Mouse (Mus musculus) urinary bladder, postnatal 25 days (tissue): Measurements from ENCODE around the gene Pdzrn3.

Source experiments
- DNase-seq: peaks from one replicate; pipeline ENCODE4 v3.0.0; 2022; ENCODE audit warnings: low spot score

Gene Pdzrn3

DNA sequence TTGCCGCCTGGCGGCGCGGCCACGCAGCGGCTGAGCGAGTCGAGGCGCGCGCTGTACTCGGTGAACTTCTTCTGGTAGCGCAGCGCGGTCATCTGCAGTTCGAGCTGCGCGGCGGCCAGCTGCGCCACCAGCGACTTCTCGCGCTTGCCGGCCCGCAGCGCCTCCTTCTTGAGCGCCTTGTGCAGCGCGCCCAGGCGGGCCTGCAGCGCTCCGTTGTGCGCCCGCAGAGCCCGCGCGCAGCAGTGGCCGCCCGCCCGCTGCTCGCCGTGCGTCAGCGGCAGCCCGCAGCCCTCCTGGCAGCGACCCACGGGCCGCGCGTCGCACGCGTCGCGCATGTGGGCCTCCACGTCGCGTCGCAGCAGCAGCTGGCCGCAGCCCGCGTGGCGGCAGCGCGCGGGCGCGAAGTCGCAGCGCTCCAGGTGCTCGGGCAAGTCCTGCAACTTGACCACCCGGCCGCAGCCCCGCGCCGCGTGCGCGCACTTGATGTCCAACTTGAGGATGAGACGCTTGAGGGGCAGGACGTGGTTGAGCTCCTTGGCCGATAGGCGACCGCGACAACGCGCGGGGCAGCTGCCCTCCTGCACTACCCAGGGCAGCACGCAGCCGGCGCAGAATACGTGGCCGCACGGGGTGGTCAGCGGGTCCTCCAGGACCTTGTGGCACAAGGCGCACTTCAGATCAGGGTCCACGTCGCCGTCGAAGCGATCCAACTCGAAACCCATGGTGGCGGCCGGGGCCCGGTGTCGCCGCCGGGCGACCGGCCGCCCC, at the start of gene Pdzrn3:
TSS of gene Pdzrn3 (minus strand) at position 731 of the 768 bp plus-strand sequence.
- peak; percentile 57 for DNase-seq

DNA sequence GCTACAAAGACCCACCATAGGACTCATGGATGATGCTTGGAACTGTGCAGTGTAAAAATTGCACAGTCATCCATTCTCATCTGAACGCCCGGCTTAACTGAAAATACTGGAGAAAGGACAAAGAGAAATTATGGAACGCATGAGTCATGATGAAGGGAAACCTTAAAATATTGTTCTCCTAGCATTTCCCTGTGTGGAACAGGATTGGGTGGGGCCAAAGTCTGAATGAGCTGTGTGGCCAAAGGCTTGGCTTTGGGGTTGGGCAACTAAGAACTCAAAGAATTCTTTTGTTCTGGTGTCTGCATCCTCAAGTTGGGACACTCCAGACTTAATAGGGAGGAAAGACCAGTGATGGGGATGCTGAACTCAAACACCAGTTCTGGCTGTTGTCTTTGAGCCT, 49.6 kb upstream of the Pdzrn3 start:
- DNase-seq, result no peak

DNA sequence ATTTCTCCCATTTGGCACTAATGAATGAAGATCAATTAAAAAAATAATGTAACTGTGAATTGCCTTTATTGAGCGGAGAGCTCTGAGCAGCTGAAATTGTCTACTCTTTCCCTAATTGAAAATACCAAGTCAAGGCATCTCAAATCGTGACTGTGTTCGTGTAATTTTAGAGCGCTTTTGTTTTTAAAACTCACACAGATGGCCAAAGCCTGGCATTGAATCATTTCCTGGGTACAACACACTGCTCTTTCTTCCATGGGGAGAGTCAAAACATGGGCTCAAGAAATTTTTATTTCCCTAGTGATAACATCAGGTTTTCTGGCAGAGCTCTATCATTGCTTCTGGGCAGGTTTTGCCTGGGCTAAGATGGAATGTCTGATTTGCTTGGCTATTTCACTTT, 48.6 kb upstream of the Pdzrn3 start:
- no peak for DNase-seq

DNA sequence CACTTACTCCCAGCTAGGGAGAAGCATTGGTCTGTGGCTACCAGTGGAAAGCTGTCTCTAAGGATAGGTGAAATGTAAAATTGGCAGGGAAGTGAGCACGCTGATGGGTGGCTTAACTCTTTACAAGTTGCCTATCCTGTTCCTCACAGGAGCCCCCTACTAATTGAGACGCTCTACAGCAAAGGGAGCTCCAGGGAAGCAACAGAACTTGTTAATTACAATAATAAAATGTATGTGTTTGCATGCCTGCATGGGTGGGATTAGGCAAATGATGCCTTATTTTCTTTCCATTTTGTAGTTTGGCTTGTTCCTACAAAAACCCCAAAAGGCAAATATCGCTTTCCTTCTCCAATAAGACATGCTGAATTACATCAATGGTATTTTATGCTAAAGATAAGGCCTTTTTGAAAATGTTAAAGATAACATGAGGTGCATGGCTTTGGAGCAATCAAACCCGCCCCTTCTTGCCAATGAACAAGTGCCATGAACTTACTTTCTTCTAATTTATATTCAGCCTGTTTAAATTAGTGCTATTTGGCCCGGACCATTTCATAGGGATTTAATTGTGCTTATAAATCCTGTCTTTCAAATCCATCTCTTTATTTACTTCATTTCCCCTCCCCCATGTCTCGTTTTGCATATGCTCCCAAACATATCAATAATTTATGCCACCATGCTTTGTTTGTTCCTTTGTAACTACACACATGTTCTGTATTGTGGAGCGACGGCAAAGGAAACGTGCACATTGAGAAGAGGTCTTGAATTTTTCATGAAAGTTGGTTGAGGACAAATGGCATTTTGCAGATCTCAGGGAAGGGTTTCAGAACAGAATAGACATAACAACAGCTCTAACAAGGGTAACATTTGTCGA, 44.6 kb upstream of the Pdzrn3 start:
- DNase-seq, result no peak

DNA sequence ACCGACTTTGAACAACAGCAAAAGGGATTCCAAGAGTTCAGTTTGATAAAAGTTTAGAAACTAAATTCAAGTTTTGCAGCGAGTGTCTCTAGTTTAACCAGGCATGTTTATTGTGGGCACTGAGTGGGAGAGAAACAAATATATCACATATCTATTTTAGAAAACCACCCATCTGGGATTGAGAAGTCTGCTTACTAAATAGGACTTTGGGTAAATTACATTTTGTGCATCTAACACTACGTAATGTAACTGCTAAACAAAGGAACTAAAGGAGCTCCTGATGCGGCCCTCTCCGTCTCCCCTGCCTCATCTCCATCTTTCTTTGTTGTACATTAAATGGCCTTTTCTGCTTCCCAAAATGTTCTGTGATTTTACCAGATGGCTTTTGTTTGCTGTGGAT, 40.5 kb upstream of the Pdzrn3 start:
- no peak for DNase-seq

DNA sequence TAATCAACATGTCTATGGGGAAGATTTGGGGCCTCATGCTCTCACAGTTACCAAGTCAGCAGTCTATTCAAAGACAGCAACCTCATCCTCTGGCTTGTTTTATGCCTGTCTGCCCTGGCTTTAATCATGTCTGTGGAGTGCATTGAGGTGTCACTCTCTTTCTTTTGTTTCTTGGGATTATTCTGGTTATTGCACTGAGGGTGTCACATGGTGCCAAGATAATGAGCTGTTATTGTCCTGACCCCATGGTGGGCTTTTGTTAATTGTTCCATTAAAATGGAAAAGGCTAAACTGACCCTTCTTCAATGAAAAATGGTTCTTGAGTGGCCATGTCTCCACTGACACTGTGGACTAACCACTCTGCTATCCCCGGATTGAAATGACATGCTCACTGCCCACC, 34.0 kb upstream of the Pdzrn3 start:
- DNase-seq, result no peak

DNA sequence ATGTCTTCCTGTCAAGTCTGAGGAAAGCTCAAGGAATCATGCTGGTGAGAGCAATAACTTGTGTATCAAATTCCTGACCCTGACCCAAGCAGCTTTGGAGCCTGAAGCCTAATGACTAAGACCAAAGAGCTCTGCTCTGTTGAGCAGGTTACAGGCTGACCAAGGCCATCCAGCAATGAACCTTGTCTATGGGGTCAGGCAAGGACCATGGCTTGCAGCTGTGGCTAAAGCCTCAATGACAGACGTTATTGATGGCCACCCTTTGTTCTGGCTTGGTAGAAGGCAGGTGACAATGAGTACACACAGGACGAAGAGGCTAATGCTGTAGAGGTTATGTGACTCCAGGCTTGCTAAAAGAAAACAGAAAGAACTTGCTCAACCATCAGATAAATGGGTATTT, 33.4 kb upstream of the Pdzrn3 start:
- no peak for DNase-seq

DNA sequence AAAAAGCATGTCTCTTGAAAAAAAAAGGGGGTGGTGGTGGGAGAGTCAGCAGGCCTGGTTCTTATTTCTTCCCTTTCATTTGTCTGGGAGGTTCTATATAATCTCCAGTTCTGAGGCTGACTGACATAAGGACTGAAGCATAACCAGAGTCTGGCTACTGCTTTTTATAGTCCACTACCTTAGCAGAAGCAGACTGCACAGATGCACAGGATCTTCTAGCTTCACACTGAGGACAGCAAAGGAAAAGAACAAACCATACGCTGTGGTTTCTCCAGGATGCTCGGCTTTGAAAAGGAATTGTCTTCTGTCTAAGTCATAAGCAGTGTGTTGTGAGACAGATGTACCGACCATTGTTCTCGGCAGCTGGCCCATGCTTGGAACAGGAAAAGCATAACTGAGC, 19.0 kb upstream of the Pdzrn3 start:
- DNase-seq, result no peak

DNA sequence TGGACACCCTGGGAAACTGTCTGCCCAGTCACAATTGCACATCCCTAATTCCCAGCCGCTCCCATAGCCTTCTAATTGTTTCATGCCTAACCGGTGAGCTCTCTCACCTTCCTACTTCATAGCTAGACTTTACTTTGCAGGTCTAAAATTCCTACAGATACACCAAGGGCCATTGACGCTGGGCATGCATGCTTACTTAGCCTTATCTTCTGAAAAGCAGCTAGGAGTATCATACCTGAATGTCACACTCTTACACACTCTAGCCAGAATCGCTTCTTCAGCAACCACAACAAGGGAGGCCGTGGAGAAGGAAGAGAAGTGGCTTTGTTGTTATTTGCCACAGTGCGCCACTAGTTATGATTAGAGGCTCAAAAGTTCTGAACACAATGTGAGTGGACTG, 18.2 kb upstream of the Pdzrn3 start:
- no peak for DNase-seq

DNA sequence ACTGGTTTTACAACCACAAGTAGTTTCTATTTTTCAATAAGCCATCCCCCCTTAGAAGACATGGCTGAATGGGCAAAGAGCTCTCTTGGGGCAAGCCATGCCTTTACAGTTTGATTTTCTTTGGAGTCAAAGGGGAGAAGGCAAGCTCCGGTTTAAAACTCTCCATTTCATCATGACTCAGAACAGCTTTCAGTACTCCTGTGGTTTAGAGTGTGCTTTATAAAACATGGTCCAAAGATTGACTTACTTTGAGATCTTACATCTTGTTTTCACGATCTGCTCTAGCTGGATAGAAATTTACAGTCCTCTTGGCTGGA, 15.1 kb upstream of the Pdzrn3 start:
- DNase-seq, result no peak

DNA sequence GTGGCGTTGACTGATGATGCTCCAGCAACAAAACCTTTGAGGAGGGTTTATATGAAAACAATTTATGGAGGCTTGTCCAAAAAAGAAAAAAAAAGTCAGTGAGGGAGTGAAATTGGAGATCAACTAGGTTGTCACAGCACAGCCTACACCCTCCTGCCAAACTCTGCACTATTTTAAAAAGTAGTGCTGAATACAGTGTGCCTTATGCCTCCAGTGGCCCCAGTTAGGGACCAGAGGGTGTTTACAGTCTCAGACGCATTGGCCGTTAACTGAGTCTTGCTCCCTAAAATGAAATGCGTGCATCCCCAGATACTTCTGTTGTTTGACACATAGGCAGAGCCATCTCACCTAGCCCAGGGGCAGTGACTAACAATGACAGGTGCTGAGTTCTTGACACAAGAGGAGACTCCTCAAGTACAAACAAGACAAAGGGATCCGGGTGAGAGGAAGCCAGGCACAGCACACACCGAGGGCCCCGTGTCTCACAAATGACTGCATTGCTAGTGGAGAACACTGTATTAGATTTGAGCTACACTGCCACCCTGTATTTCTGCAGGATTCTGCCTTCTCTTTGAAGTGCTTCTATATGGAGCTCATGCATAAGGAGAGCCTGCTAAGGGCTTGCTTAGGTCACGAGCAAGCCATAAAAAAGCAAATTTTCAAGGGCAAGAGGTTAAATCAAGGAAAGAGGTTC, 14.6 kb upstream of the Pdzrn3 start:
- no peak for DNase-seq

DNA sequence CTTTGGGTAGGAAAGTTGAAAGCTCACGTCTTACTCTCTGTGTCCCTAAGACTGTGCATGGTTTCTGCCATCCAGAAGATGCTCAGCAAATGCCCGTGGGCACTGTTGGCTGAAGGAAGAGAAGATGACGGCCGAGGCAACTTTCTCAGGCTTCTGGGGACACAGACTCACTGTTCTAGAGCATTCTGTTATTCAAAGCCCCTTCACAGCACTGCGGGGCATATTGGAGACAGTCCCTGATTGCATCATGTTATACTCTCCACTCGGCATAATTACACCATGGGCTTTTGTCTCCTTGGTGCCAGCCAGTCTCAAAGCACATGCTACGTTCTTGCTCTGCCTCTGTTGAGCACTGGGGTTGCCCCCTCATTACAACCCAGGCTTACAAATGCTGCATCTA, 7.8 kb upstream of the Pdzrn3 start:
- no peak for DNase-seq

DNA sequence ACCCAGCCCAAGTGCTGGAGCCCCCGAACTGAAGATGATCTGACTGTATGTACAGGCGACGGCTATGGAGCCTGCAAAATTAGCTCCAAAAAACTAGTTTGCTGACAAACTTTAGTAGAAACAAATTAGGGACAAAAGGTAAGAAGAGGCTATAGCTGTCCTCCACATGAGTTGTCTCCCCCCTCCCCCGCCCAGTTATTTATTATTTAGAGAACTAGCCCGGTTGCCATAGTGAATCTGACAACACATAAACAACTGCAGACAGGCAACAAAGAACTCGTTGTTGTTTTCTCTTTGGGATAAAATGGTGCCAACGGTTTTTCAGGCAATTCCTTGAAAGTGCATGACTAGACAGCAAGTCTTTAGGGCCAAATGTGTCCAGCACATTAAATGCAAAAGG, 7.3 kb upstream of the Pdzrn3 start:
- DNase-seq, result no peak

DNA sequence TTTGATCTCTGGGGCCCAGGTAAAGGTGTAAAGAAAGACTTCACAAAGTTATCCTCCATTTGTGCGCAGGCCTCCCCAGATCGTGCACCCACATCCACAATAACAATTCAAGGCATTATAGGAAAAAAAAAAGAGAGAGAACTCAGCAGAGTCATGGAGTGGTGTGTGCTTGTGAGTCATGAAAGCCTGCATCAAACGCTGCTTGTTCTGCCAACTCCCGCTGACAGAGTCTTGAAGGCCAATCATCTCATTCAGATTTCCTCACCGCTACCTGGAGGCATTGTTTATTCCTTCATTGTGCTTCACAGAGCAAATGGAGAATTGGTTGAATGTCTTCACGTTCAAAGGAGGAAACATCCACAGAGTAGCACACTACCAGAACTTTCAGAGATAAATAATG, 6.8 kb upstream of the Pdzrn3 start:
- no peak for DNase-seq

DNA sequence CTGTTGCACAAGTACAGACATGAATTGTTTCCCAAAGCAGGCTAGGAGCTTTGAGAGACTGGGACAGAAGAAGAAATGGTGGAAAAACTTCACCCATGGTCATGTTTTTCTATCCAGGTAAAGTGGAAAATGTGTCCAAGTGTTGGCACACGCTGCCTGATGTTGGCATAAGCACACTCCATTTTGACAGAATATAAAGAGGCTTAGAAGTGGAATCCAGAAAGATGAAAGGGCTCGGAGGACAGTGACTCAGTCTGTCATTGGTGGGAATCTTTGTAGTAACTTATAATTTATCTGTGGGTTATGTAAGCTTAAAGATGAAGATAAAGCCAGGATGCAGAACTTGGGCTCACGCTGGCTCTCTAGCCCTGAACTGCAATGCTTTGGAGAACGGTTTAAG, 5.2 kb upstream of the Pdzrn3 start:
- DNase-seq, result no peak

DNA sequence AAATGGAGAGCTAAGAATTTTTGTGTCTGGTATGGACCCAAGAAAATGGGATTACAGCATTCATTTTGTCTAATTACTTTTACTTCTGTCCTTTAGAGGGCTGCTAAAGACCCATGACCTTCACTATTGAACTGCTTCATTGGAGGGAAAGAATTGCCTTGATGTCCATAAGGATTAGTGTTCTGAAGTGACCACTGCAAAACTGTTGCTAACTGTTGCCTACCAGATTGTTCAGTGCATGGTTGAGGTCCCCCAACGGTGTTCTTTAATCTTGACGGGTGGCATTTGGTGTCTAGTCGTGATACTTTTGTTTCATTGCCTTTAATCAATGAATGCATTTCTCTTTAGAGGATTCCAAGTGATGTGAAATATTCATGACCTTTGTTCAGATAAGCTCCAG, 1.8 kb upstream of the Pdzrn3 start:
- DNase-seq, result no peak

DNA sequence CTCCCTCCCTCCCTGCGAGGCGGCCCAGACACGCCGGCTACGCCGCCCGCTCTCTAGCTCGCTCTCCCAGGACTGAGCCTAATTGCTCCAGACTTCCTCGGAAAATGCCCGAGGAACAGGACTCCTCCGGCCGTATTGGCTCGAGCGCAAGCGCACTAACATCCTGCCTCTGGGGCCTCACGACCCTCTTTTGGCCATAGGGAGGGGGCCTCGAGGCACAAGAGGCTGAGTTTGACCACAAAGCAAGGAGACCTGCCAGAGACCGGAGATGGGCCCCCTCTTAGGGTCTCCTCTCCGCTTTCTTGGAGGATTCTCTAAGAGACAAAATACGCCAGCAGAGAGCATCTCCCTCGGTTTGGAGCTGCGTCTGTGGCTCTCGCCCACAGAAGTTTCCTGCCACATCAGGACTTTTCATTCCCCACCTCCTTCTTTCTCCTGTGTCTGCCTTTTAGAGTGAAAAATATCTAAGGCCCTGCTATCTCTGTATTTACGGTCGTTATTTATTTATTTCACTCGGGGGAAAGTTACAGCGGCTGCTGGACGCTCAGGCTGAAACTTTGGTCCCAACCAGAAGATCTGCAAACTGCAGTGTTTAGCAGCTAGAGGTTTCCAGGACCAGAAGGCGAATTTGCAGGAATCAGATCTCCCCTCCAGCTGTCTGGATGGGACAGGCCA, 375 bp upstream of the Pdzrn3 start:
- no peak for DNase-seq

DNA sequence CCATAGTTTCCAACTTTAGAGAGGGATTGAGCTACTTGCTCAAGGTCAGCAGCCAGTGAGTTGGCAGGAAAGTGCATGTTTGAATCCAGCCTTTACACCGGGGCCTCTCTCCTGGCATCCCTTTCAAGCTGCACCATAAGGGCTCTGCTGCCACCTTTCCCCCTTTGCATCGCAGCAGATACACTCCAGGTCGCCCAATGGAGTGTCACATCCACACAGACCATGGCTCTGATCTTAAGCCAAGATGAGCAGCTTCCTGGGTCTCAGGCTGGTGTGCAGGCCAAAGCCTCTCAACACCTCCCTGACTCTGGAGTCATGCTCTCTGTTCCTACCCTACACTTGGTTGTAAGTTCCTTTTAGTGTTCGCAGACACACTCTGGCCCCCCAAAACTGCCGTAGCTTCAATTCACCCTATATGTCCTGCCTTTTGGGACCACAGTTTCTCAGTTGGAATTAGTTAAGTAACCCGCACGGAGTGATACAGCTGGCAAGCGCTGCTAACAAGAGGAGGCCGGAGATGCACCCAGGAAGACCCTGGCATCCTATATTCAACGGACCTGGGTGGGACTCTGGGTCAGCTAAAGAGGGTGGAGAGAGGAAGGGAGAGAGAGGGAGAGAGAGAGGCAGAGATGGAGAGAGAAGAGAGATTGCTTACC, 1.1 kb downstream of the Pdzrn3 start:
- no peak for DNase-seq

DNA sequence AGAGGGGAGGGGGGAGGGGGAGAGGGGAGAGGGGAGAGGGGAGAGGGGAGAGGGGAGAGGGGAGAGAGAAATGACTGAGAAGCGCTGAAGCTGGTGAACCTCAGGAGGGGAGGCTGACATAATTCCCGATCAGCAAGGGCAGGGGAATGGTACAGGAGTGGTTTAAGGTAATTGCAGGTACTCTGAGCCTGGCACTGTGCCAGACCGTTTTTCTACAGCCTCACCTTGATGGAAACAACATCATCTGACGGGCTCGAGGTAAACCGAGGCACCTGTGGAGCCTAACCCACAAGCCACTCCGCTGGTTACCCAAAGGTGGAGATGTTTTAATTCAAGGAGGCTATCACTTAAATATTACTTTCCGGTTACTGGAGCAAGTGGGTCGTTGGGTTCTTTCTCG, 1.6 kb downstream of the Pdzrn3 start:
- DNase-seq, result no peak

DNA sequence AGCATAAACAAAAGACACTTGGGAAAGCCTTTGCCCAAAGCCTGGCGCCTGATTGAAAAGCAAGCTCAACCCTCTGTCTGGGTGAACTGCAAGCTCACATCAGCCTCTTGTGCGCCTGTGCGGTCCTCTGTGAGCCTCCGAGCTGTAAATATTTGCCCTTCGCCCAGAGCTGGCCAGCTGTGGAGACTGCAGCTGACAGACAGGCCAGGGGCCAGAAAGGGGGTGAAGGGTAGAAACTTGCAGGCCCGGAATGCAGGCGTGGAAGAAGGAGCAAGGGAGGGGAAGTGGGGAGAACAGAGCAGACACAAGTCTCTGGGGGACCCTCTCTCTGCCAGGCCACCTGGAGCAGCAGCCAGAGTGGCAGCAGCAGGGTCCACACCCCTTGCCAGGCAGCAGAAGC, 3.0 kb downstream of the Pdzrn3 start:
- peak; percentile 39 for DNase-seq

DNA sequence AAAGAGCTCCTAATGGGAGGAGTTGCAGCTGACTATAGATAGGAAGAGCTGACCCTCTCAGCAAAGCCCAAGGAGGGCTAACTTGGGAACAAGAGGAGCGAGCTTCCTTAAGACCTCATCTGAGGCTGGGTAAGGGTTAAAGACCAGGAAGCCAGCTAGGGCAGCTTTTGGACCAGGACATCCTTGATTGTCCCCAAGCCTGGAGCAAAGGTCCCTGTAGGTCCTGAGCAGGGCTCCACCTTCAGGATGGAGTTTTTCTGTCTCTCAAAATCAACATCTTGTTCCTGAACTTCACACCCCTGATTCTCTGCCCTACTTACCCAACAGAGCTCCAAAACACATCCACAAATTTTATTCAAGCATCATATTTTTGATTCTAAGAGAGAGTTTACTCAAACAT, 3.5 kb downstream of the Pdzrn3 start:
- DNase-seq, result no peak

DNA sequence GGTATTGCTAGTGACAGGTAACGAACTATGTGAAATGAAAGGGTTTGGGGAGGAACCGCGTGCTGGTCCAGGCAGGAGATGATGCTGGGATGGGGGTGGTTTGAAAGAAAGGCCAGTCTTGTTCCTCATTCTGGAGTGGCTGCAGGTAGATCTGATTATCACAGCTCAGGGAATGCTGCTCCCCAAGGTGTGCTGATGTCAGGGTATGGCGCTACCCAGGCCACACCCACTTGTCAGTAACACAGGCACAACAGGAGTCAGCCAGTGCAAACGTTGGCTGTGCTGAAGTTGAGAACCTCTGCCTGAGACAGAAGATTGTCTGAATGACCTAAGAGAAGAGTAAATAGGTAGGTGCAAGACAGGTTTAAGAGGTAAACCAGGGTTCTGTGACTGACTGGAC, 4.7 kb downstream of the Pdzrn3 start:
- DNase-seq, result no peak
